Mouse (Mus musculus) neural tube, embryonic 12.5 days (tissue): ENCODE results near the gene Thsd7a. TPM values are rescaled to one million over a fixed set of nuclear protein-coding genes. Genes with fewer than 3 reads are reported as not detected.

Experiments used
- ATAC-seq: fragments of 200-750 bp; cut with Nextera tagmentation; 2 replicates; pipeline ENCODE4 v1.8.0; 2017; ENCODE audit warnings: low read depth, mild to moderate bottlenecking, moderate TSS enrichment, moderate library complexity; ENCODE audit not compliant: low FRiP score
- H3K27ac ChIP-seq: fragments of 300-500 bp; sonication (generic); 2 replicates; pipeline ENCODE4 v1.5.1; 2016
- H3K27me3 ChIP-seq: fragments of 300-500 bp; sonication (generic); replicated peaks from 2 replicates; pipeline ENCODE4 v1.6.1; 2016; ENCODE audit warnings: mild to moderate bottlenecking
- H3K36me3 ChIP-seq: fragments of 300-500 bp; sonication (generic); 2 replicates; pipeline ENCODE4 v1.6.1; 2016; ENCODE audit warnings: mild to moderate bottlenecking
- H3K4me1 ChIP-seq: fragments of 300-500 bp; sonication (generic); 2 replicates; pipeline ENCODE4 v1.6.1; 2016
- H3K4me2 ChIP-seq: fragments of 300-500 bp; sonication (generic); replicated peaks from 2 replicates; pipeline ENCODE4 v1.6.1; 2016; ENCODE audit warnings: mild to moderate bottlenecking
- H3K4me3 ChIP-seq: fragments of 300-500 bp; sonication (generic); 2 replicates; pipeline ENCODE4 v1.5.1; 2016
- H3K9ac ChIP-seq: fragments of 300-500 bp; sonication (generic); 2 replicates; pipeline ENCODE4 v1.6.1; 2016; ENCODE audit warnings: mild to moderate bottlenecking
- H3K9me3 ChIP-seq: fragments of 300-500 bp; sonication (generic); 2 replicates; pipeline ENCODE4 v1.6.1; 2016; ENCODE audit warnings: mild to moderate bottlenecking
- WGBS: fragments of 180-500 bp; shearing (Covaris S2); methylation state at CpG from one replicate; pipeline ENCODE4 v1.1.7; 2016; 5-methylcytosine and 5-hydroxymethylcytosine counted together
- polyA plus RNA-seq: library from polyadenylated mRNA; unstranded; fragments of >200 nt; fragmentation: Nextera tagmentation; extraction: Ambion mirVana; gene quantifications from 2 replicates; pipeline ENCODE4 v1.2.1, GENCODE M21; 2016

Thsd7a gene
- polyA plus RNA-seq, 1 experiment from 2014 or later = 34.6 TPM

DNA sequence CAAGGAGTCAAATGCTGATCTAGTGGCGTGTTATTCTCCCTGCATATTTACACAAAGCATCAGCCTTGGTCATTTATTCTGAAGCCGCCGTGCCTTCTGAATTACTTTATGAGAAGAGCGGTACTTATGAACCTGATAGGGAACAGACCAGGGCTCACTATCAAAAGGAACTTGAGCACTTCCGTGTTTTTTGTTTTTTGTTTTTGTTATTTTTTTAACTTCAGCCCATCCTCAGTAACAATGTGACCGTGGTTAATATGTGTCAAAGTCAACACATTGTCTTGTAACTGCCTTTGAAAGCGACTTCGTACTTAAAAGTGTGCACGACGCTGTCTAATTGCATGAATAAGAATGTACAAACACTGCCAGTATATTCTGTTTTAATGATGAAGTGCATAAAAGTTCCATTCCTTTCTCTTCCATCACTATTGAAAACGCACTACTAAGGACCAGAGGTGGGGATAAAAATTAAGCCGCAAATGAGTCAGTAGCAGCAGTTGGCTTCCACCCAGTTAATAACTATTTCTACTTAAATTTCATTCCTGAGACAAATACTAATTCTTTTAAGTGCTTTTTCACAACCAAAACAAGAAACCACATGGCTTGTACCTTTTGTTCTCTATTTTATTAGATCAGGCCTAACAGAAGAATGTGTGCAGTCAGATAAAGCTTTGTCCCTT, 461 bp upstream of the Thsd7a start:
- peaks cover 10% of the 10 kb centered on the region; the same call in 1 of the 2 replicates for H3K4me1 ChIP-seq
- peak overlapping the region; percentile 84; the same call in 1 of the 2 replicates for H3K27ac ChIP-seq
- H3K9me3 ChIP-seq = no peaks in the 10 kb centered on the region
- H3K9ac ChIP-seq = peak overlapping the region; percentile 79
- H3K4me3 ChIP-seq = peak overlapping the region; percentile 67
- no peaks in the 10 kb centered on the region for H3K27me3 ChIP-seq
- 8% methylated on average over 12 of the region's 12 CpGs for WGBS
- ATAC-seq = 0 out of 2 replicates have a peak, but pooled peaks have one; percentile 0
- H3K36me3 ChIP-seq = no peaks in the 10 kb centered on the region
- peak overlapping the region; percentile 62 for H3K4me2 ChIP-seq

DNA sequence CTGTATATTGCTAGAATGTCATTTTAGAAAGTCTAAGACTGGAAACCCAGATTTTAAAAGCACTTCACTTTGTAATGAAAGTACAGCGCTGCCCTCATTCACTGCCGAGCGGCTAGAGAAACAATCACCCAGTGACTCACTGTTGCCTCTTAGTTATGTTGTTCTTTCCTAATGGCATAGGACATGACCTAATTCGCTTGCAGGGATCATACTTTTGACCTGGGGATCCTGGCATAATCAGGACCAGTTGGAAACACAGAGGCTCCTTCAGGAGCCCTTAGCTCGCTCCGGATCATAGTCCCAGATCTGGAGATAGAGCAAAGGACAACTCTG, 790 bp downstream of the Thsd7a start:
- Histone ChIP-seq H3K4me1 (peaks cover 10% of the 10 kb centered on the region; the same call in 1 of the 2 replicates), H3K9me3 (no peaks in the 10 kb centered on the region), H3K27me3 (no peaks in the 10 kb centered on the region), H3K36me3 (no peaks in the 10 kb centered on the region), H3K9ac (peak overlapping the region; percentile 79), H3K4me3 (peak overlapping the region; percentile 67), H3K27ac (peak overlapping the region; percentile 84), H3K4me2 (peak overlapping the region; percentile 62)
- 0% methylated on average over 6 of the region's 6 CpGs for WGBS
- peak; percentile 35; the same call in 1 of the 2 replicates for ATAC-seq

DNA sequence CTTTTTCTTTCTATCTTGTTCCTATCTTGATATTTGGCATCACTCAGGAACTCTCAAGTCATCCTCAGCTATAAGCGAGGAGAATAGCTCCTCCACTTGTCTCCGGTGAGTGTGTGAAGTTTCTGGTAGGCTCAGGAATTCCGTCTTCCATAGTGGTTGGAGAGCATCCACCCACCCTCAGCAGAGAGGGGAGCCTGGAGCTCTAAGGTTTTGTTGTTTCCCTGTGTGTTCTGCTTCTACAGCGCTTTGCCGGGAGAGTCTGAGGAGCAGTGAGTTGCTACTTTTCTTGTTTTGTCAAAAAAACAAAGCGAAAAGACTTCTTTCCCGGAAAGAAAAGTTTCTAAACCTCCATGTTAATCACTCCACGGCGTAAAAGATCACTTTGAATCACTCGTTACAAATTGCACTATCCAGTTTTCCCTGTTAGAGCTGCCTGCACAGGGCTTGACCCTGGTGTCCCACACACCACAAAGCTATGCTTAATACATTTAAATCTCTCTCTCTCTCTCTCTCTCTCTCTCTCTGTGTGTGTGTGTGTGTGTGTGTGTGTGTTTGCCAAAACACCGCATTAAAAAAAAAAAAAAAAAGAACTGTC, 1.3 kb downstream of the Thsd7a start:
- Histone ChIP-seq H3K9me3 (no peaks in the 10 kb centered on the region), H3K4me2 (peak overlapping the region; percentile 62), H3K9ac (peak overlapping the region; percentile 79), H3K27ac (no peak overlapping the region; the same call in 1 of the 2 replicates), H3K27me3 (no peaks in the 10 kb centered on the region), H3K4me1 (peaks cover 10% of the 10 kb centered on the region; the same call in 1 of the 2 replicates), H3K4me3 (peak overlapping the region; percentile 67), H3K36me3 (no peaks in the 10 kb centered on the region)
- WGBS = 10% methylated on average over 11 of the region's 11 CpGs
- ATAC-seq = no peak

- WGBS = 88% methylated on average over 4 of the region's 4 CpGs
- Histone ChIP-seq H3K27me3 (no peaks in the 10 kb centered on the region), H3K9ac (no peak overlapping the region), H3K36me3 (no peaks in the 10 kb centered on the region), H3K4me3 (no peak overlapping the region), H3K9me3 (no peaks in the 10 kb centered on the region), H3K4me2 (no peak overlapping the region), H3K4me1 (no peaks in the 10 kb centered on the region; the same call in 1 of the 2 replicates), H3K27ac (no peak overlapping the region)
- no peak for ATAC-seq
These were observed 6.4 kb downstream of the Thsd7a start for GRCm38 (mm10) chr6:12742791-12743190.

DNA sequence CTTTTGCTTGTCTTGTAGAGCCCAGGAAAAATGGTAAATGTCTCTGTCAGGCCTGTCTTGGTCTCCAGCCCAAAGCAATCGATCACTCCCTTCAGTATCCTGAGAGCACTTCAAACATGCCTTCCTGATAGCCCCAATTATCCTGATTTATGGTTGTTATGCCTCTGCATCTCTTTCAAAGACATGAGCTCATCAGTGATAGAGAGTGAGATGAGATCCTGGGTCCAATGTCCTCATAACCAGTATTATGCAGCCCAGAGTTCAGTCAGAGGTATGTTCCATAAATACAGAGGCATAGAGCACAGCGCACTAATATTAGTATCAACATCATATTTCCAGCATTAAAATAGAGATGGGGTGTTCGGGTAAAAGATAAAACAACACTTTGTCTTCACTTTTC, 15.3 kb downstream of the Thsd7a start:
- no peaks in the 10 kb centered on the region for H3K27me3 ChIP-seq
- H3K36me3 ChIP-seq = no peaks in the 10 kb centered on the region
- H3K4me1 ChIP-seq = no peaks in the 10 kb centered on the region
- WGBS = 75% methylated on average over 3 of the region's 3 CpGs
- no peak overlapping the region for H3K4me3 ChIP-seq
- H3K9ac ChIP-seq = no peak overlapping the region
- no peak overlapping the region for H3K27ac ChIP-seq
- no peaks in the 10 kb centered on the region for H3K9me3 ChIP-seq
- H3K4me2 ChIP-seq = no peak overlapping the region
- no peak; the same call in 1 of the 2 replicates for ATAC-seq

- Histone ChIP-seq H3K27me3 (no peaks in the 10 kb centered on the region), H3K4me3 (no peak overlapping the region), H3K4me2 (no peak overlapping the region), H3K36me3 (no peaks in the 10 kb centered on the region), H3K9me3 (no peaks in the 10 kb centered on the region), H3K27ac (no peak overlapping the region), H3K9ac (no peak overlapping the region), H3K4me1 (no peaks in the 10 kb centered on the region)
- ATAC-seq = no peak
- WGBS = 95% methylated on average over 8 of the region's 8 CpGs
These were observed 33.1 kb downstream of the Thsd7a start for GRCm38 (mm10) chr6:12716071-12716470.

- no peak overlapping the region for H3K9ac ChIP-seq
- no peaks in the 10 kb centered on the region for H3K36me3 ChIP-seq
- no peak overlapping the region for H3K27ac ChIP-seq
- no peak overlapping the region for H3K4me2 ChIP-seq
- no peaks in the 10 kb centered on the region for H3K4me1 ChIP-seq
- ATAC-seq = no peak
- no peak overlapping the region for H3K4me3 ChIP-seq
- no peaks in the 10 kb centered on the region for H3K27me3 ChIP-seq
- H3K9me3 ChIP-seq = no peaks in the 10 kb centered on the region
- 64% methylated on average over 3 of the region's 3 CpGs for WGBS
These were observed 36.6 kb downstream of the Thsd7a start for GRCm38 (mm10) chr6:12712581-12712980.

DNA sequence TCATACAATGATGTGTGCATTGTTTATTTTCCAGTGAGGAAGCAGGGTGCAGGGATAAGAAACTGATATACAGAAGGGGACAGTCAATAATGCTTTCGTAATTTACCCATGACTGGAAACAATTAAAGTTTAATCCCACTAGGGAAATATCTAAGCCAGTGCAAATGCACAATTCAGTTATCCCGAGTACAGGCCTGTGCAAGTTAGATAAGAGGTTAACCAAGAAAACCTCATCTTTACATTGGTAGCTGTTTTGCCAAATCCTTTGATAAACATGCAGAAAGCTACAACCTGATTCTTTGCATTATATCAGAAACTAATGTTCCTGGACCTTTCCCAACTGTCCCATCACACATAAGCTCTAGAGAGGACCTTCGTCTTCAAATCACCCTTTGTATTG, 46.3 kb downstream of the Thsd7a start:
- ATAC-seq = no peak
- 79% methylated on average over 3 of the region's 3 CpGs for WGBS
- no peak overlapping the region for H3K27ac ChIP-seq

GRCm38 (mm10) chr6:12699089-12699488, 50.1 kb downstream of the Thsd7a start:
- ATAC-seq = no peak
- Histone ChIP-seq H3K36me3 (no peaks in the 10 kb centered on the region), H3K9me3 (no peaks in the 10 kb centered on the region), H3K4me3 (no peak overlapping the region), H3K4me1 (no peaks in the 10 kb centered on the region), H3K27ac (no peak overlapping the region), H3K9ac (no peak overlapping the region), H3K4me2 (no peak overlapping the region), H3K27me3 (no peaks in the 10 kb centered on the region)
- 90% methylated on average over 2 of the region's 2 CpGs for WGBS

More for the DNA sequence above, 46.3 kb downstream of the Thsd7a start:
- Histone ChIP-seq H3K4me3 (no peak overlapping the region), H3K9me3 (no peaks in the 10 kb centered on the region), H3K4me2 (no peak overlapping the region), H3K27me3 (no peaks in the 10 kb centered on the region), H3K36me3 (no peaks in the 10 kb centered on the region), H3K9ac (no peak overlapping the region), H3K4me1 (no peaks in the 10 kb centered on the region)

- Histone ChIP-seq H3K36me3 (no peaks in the 10 kb centered on the region), H3K9ac (no peak overlapping the region), H3K9me3 (no peaks in the 10 kb centered on the region), H3K4me1 (no peaks in the 10 kb centered on the region), H3K27ac (no peak overlapping the region), H3K4me2 (no peak overlapping the region), H3K27me3 (no peaks in the 10 kb centered on the region), H3K4me3 (no peak overlapping the region)
- peak; percentile 68 for ATAC-seq
- 43% methylated on average over 1 of the region's 1 CpGs for WGBS
These were observed 55.5 kb downstream of the Thsd7a start for GRCm38 (mm10) chr6:12693689-12694088.

GRCm38 (mm10) chr6:12693239-12693638, 56.0 kb downstream of the Thsd7a start:
- Histone ChIP-seq H3K9me3 (no peaks in the 10 kb centered on the region), H3K36me3 (no peaks in the 10 kb centered on the region), H3K9ac (no peak overlapping the region), H3K4me1 (no peaks in the 10 kb centered on the region), H3K27ac (no peak overlapping the region), H3K4me2 (no peak overlapping the region), H3K27me3 (no peaks in the 10 kb centered on the region), H3K4me3 (no peak overlapping the region)
- WGBS = 83% methylated on average over 3 of the region's 3 CpGs
- 0 out of 2 replicates have a peak, but pooled peaks have one; percentile 44 for ATAC-seq

- no peak overlapping the region for H3K4me3 ChIP-seq
- no peak overlapping the region for H3K4me2 ChIP-seq
- H3K4me1 ChIP-seq = peaks cover 4% of the 10 kb centered on the region; the same call in 1 of the 2 replicates
- WGBS = 0% methylated on average over 1 of the region's 1 CpGs
- no peak overlapping the region for H3K9ac ChIP-seq
- 0 out of 2 replicates have a peak, but pooled peaks have one; percentile 58 for ATAC-seq
- H3K27ac ChIP-seq = no peak overlapping the region
- no peaks in the 10 kb centered on the region for H3K27me3 ChIP-seq
- H3K36me3 ChIP-seq = no peaks in the 10 kb centered on the region
- H3K9me3 ChIP-seq = no peaks in the 10 kb centered on the region
These were observed 99.6 kb downstream of the Thsd7a start for GRCm38 (mm10) chr6:12649633-12650032.
